Mouse (Mus musculus) neural tube, embryonic 11.5 days (tissue): Measurements from ENCODE around the gene Rhox11. TPM values are rescaled to one million over a fixed set of nuclear protein-coding genes. Genes with fewer than 3 reads are reported as not detected.
A peak's percentile ranks its signal among the peaks of the same experiment; 100 is the strongest.
"Not testable (repeated sequence)": the region's sequence is repeated elsewhere in the genome, so short reads cannot be mapped to it uniquely, and the experiment has no call there.

ENCODE experiments used
- ATAC-seq: fragments of 200-750 bp; cut with Nextera tagmentation; 2 replicates; pipeline ENCODE4 v1.8.0; 2017; ENCODE audit warnings: moderate number of reproducible peaks, mild to moderate bottlenecking, moderate TSS enrichment, moderate library complexity; ENCODE audit not compliant: insufficient read depth, low FRiP score, low TSS enrichment
- DNase-seq: peaks from one replicate; pipeline ENCODE4 v3.0.0-alpha.2; 2015; ENCODE audit warnings: low spot score
- H3K27ac ChIP-seq: fragments of 300-500 bp; sonication (generic); 2 replicates; pipeline ENCODE4 v1.5.1; 2014; ENCODE audit warnings: low read depth, mild to moderate bottlenecking, low read length
- H3K27me3 ChIP-seq: fragments of 300-500 bp; sonication (generic); 2 replicates; pipeline ENCODE4 v1.6.1; 2014; ENCODE audit warnings: mild to moderate bottlenecking, low read length, mixed read lengths; ENCODE audit not compliant: control insufficient read depth, insufficient read depth
- H3K36me3 ChIP-seq: fragments of 300-500 bp; sonication (generic); 2 replicates; pipeline ENCODE4 v1.6.1; 2014; ENCODE audit warnings: mild to moderate bottlenecking, low read length, moderate library complexity, mixed read lengths; ENCODE audit not compliant: control insufficient read depth, insufficient read depth
- H3K4me1 ChIP-seq: fragments of 300-500 bp; sonication (generic); 2 replicates; pipeline ENCODE4 v1.6.1; 2014; ENCODE audit warnings: low read length, mixed read lengths; ENCODE audit not compliant: control insufficient read depth, insufficient read depth
- H3K4me2 ChIP-seq: fragments of 300-500 bp; sonication (generic); 2 replicates; pipeline ENCODE4 v1.6.1; 2014; ENCODE audit warnings: low read depth, mild to moderate bottlenecking, moderate library complexity
- H3K4me3 ChIP-seq: fragments of 300-500 bp; sonication (generic); 2 replicates; pipeline ENCODE4 v1.5.1; 2014; ENCODE audit warnings: low read depth, low read length
- H3K9ac ChIP-seq: fragments of 300-500 bp; sonication (generic); 2 replicates; pipeline ENCODE4 v1.6.1; 2014; ENCODE audit warnings: mild to moderate bottlenecking, low read length
- H3K9me3 ChIP-seq: fragments of 300-500 bp; sonication (generic); 2 replicates; pipeline ENCODE4 v1.6.1; 2016; ENCODE audit warnings: low read length; ENCODE audit not compliant: control insufficient read depth
- WGBS: fragments of 180-500 bp; shearing (Covaris S2); extraction: QIAGEN DNeasy Blood & Tissue Kit; methylation state at CpG from one replicate; pipeline ENCODE4 v1.1.7; 2014; 5-methylcytosine and 5-hydroxymethylcytosine counted together
- polyA plus RNA-seq: library from polyadenylated mRNA; unstranded; fragments of >200 nt; fragmentation: Nextera tagmentation; extraction: Ambion mirVana; gene quantifications from 2 replicates; pipeline ENCODE4 v1.2.1, GENCODE M21; 2014

Rhox11 gene
- polyA plus RNA-seq: not detected in 2 replicates

GRCm38 (mm10) chrX:38085041-38085440, at the start of gene Rhox11:
Rhox11 (minus strand) TSS chrX:38085141.
- ATAC-seq (no peak), DNase-seq (no peak)
- Histone ChIP-seq H3K4me1 (no peaks in the 10 kb centered on the region), H3K4me2 (no peak within 1 kb of the TSS), H3K9me3 (no peaks in the 10 kb centered on the region), H3K27me3 (no peaks in the 10 kb centered on the region), H3K36me3 (no peaks in the 10 kb centered on the region), H3K27ac (no peak within 1 kb of the TSS), H3K9ac (no peak within 1 kb of the TSS), H3K4me3 (no peak within 1 kb of the TSS)
- WGBS: 88% methylated on average over 9 of the region's 9 CpGs

- Histone ChIP-seq H3K4me2 (no peak overlapping the region), H3K9ac (no peak overlapping the region), H3K4me3 (no peak overlapping the region), H3K27me3 (no peaks in the 10 kb centered on the region), H3K9me3 (no peaks in the 10 kb centered on the region), H3K27ac (no peak overlapping the region), H3K4me1 (no peaks in the 10 kb centered on the region), H3K36me3 (no peaks in the 10 kb centered on the region)
- DNase-seq (no peak), ATAC-seq (no peak)
- WGBS: 94% methylated on average over 32 of the region's 34 CpGs
Measured at GRCm38 (mm10) chrX:38121478-38121877, 36.5 kb upstream of the Rhox11 start.

GRCm38 (mm10) chrX:38120982-38121381, 36.0 kb upstream of the Rhox11 start, which contains the start of gene Rhox13:
Rhox13 (plus strand) TSS chrX:38121219.
- ATAC-seq: no peak
- no peak within 1 kb of the TSS for H3K4me3 ChIP-seq

GRCm38 (mm10) chrX:38110807-38111206, 25.9 kb upstream of the Rhox11 start, which contains the start of gene Rhox12:
Rhox12 (minus strand) TSS chrX:38110907.
- no peak within 1 kb of the TSS for H3K4me2 ChIP-seq
- H3K27ac ChIP-seq: no peak within 1 kb of the TSS
- no peak within 1 kb of the TSS for H3K4me3 ChIP-seq
- DNase-seq (no peak), ATAC-seq (no peak)
- no peak within 1 kb of the TSS for H3K9ac ChIP-seq
- no peaks in the 10 kb centered on the region for H3K9me3 ChIP-seq
- no peaks in the 10 kb centered on the region for H3K27me3 ChIP-seq
- 77% methylated on average over 4 of the region's 4 CpGs for WGBS
- no peaks in the 10 kb centered on the region for H3K36me3 ChIP-seq
- no peaks in the 10 kb centered on the region for H3K4me1 ChIP-seq

More at GRCm38 (mm10) chrX:38120982-38121381, 36.0 kb upstream of the Rhox11 start, which contains the start of gene Rhox13:
- DNase-seq: no peak
- no peak within 1 kb of the TSS for H3K4me2 ChIP-seq
- no peak within 1 kb of the TSS for H3K27ac ChIP-seq
- no peaks in the 10 kb centered on the region for H3K4me1 ChIP-seq
- H3K9ac ChIP-seq: no peak within 1 kb of the TSS
- 91% methylated on average over 20 of the region's 20 CpGs for WGBS
- no peaks in the 10 kb centered on the region for H3K9me3 ChIP-seq
- no peaks in the 10 kb centered on the region for H3K36me3 ChIP-seq
- no peaks in the 10 kb centered on the region for H3K27me3 ChIP-seq

GRCm38 (mm10) chrX:38084226-38084625, 715 bp downstream of the Rhox11 start:
- Histone ChIP-seq H3K27ac (no peak overlapping the region), H3K36me3 (no peaks in the 10 kb centered on the region), H3K4me3 (no peak overlapping the region), H3K9ac (no peak overlapping the region), H3K27me3 (no peaks in the 10 kb centered on the region), H3K4me2 (no peak overlapping the region), H3K9me3 (no peaks in the 10 kb centered on the region), H3K4me1 (no peaks in the 10 kb centered on the region)
- 20% methylated on average over 12 of the region's 12 CpGs for WGBS
- no peak for ATAC-seq
- peak; percentile 61 for DNase-seq

- no peak for DNase-seq
- Histone ChIP-seq H3K9me3 (no peaks in the 10 kb centered on the region), H3K27me3 (no peaks in the 10 kb centered on the region), H3K4me1 (no peaks in the 10 kb centered on the region), H3K27ac (no peak within 1 kb of the TSS), H3K4me2 (no peak within 1 kb of the TSS), H3K4me3 (no peak within 1 kb of the TSS), H3K9ac (no peak within 1 kb of the TSS), H3K36me3 (no peaks in the 10 kb centered on the region)
- ATAC-seq: no peak
- WGBS: 90% methylated on average over 11 of the region's 11 CpGs
Measured at GRCm38 (mm10) chrX:38066175-38066574, 18.8 kb downstream of the Rhox11 start, which contains the start of gene Rhox10. Rhox10 (plus strand) TSS chrX:38066475.

GRCm38 (mm10) chrX:38061544-38061943, 23.4 kb downstream of the Rhox11 start:
- no peak for DNase-seq
- no peak for ATAC-seq

GRCm38 (mm10) chrX:38043014-38043413, 41.9 kb downstream of the Rhox11 start, which contains the start of gene Btg1-ps2:
Btg1-ps2 (minus strand) TSS chrX:38043114.
- H3K9me3 ChIP-seq, ATAC-seq, H3K27ac ChIP-seq, H3K36me3 ChIP-seq, DNase-seq, H3K4me3 ChIP-seq, H3K27me3 ChIP-seq, H3K9ac ChIP-seq, H3K4me1 ChIP-seq, H3K4me2 ChIP-seq: not testable (repeated sequence)

More at GRCm38 (mm10) chrX:38061544-38061943, 23.4 kb downstream of the Rhox11 start:
- H3K27ac ChIP-seq: no peak overlapping the region
- 0% methylated on average over 1 of the region's 1 CpGs for WGBS
- no peak overlapping the region for H3K4me3 ChIP-seq
- no peak overlapping the region for H3K9ac ChIP-seq
- H3K4me2 ChIP-seq: no peak overlapping the region
- no peaks in the 10 kb centered on the region for H3K36me3 ChIP-seq
- H3K9me3 ChIP-seq: no peaks in the 10 kb centered on the region
- H3K27me3 ChIP-seq: no peaks in the 10 kb centered on the region
- no peaks in the 10 kb centered on the region for H3K4me1 ChIP-seq

GRCm38 (mm10) chrX:38039666-38040065, 45.3 kb downstream of the Rhox11 start:
- no peak overlapping the region for H3K9ac ChIP-seq
- no peak overlapping the region for H3K4me3 ChIP-seq
- no peaks in the 10 kb centered on the region for H3K27me3 ChIP-seq
- 93% methylated on average over 5 of the region's 5 CpGs for whole genome bisulfite sequencing
- H3K9me3 ChIP-seq: no peaks in the 10 kb centered on the region
- H3K27ac ChIP-seq: no peak overlapping the region
- H3K4me2 ChIP-seq: no peak overlapping the region
- no peaks in the 10 kb centered on the region for H3K4me1 ChIP-seq
- H3K36me3 ChIP-seq: no peaks in the 10 kb centered on the region
- ATAC-seq: no peak
- DNase-seq: no peak
